Mouse (Mus musculus) heart, embryonic 14.5 days (tissue): Measurements from ENCODE around the gene Atp4a. TPM values are rescaled to one million over a fixed set of nuclear protein-coding genes. Genes with fewer than 3 reads are reported as not detected.

ENCODE experiments used
- ATAC-seq: fragments of 200-750 bp; cut with Nextera tagmentation; 2 replicates; pipeline ENCODE4 v1.8.0; 2017; ENCODE audit warnings: low read depth, moderate TSS enrichment; ENCODE audit not compliant: insufficient number of reproducible peaks, insufficient read depth, low FRiP score
- H3K27ac ChIP-seq, 2 experiments: fragments of 200-500 bp in 1 of 2; fragments of 300-500 bp in 1 of 2; sonication (generic) in 1 of 2; replicated peaks in 1 of 2; 2 replicates each; pipeline ENCODE4 v1.5.1; 2012 to 2014; ENCODE audit warnings: low read depth in 2 of 2, low read length in 2 of 2, control low read depth in 1 of 2, mild to moderate bottlenecking in 1 of 2, mixed read lengths in 1 of 2; ENCODE audit not compliant: control insufficient read depth in 1 of 2, insufficient read depth in 1 of 2
- H3K27me3 ChIP-seq: fragments of 300-500 bp; sonication (generic); 2 replicates; pipeline ENCODE4 v1.6.1; 2014; ENCODE audit warnings: mild to moderate bottlenecking, low read length, control low read depth; ENCODE audit not compliant: control insufficient read depth, insufficient read depth
- H3K36me3 ChIP-seq: fragments of 300-500 bp; sonication (generic); 2 replicates; pipeline ENCODE4 v1.6.1; 2014; ENCODE audit warnings: mild to moderate bottlenecking, control low read depth, low read length, mixed read lengths; ENCODE audit not compliant: control insufficient read depth, insufficient read depth
- H3K4me1 ChIP-seq, 2 experiments: fragments of 200-500 bp in 1 of 2; fragments of 300-500 bp in 1 of 2; sonication (generic) in 1 of 2; 2 replicates each; pipeline ENCODE4 v1.6.1; 2012 to 2014; ENCODE audit warnings: low read length in 2 of 2, control low read depth in 1 of 2, mixed read lengths in 1 of 2; ENCODE audit not compliant: control insufficient read depth in 2 of 2, insufficient read depth in 2 of 2
- H3K4me2 ChIP-seq: fragments of 300-500 bp; sonication (generic); 2 replicates; pipeline ENCODE4 v1.6.1; 2014; ENCODE audit warnings: mild to moderate bottlenecking, low read length
- H3K4me3 ChIP-seq, 2 experiments: fragments of 200-500 bp in 1 of 2; fragments of 300-500 bp in 1 of 2; sonication (generic) in 1 of 2; 2 replicates each; pipeline ENCODE4 v1.5.1; 2012 to 2014; ENCODE audit warnings: low read length in 2 of 2, mild to moderate bottlenecking in 2 of 2, control low read depth in 1 of 2, low read depth in 1 of 2, moderate library complexity in 1 of 2; ENCODE audit not compliant: control insufficient read depth in 1 of 2, insufficient read depth in 1 of 2
- H3K9ac ChIP-seq: fragments of 300-500 bp; sonication (generic); 2 replicates; pipeline ENCODE4 v1.6.1; 2014; ENCODE audit warnings: mild to moderate bottlenecking, low read length
- H3K9me3 ChIP-seq: fragments of 300-500 bp; sonication (generic); 2 replicates; pipeline ENCODE4 v1.6.1; 2016; ENCODE audit warnings: low read length, control low read depth; ENCODE audit not compliant: control insufficient read depth
- WGBS: fragments of 180-500 bp; shearing (Covaris S2); extraction: QIAGEN DNeasy Blood & Tissue Kit; methylation state at CpG from one replicate; pipeline ENCODE4 v1.1.7; 2014; 5-methylcytosine and 5-hydroxymethylcytosine counted together
- polyA plus RNA-seq: library from polyadenylated mRNA; unstranded; fragments of >200 nt; fragmentation: Nextera tagmentation; extraction: Ambion mirVana; gene quantifications from 2 replicates; pipeline ENCODE4 v1.2.1, GENCODE M21; 2014

Gene Atp4a
- polyA plus RNA-seq, 1 experiment from 2014 or later: 0.42 TPM

GRCm38 (mm10) chr7:30717716-30718046 is 5.7 kb downstream of the Atp4a start:
- no peaks in the 10 kb centered on the region for H3K36me3 ChIP-seq
- H3K4me1 ChIP-seq: peaks cover 6 to 12% of the 10 kb centered on the region in 2 experiments; a peak in 3 of 4 replicates
- peaks cover 30% of the 10 kb centered on the region for H3K27me3 ChIP-seq
- peak overlapping the region; percentile 69 for H3K4me2 ChIP-seq
- H3K9ac ChIP-seq: no peak overlapping the region
- ATAC-seq: peak; percentile 13; the same call in 1 of the 2 replicates
- 12% methylated on average over 14 of the region's 14 CpGs for WGBS
- no peak overlapping the region for H3K27ac ChIP-seq
- H3K9me3 ChIP-seq: no peaks in the 10 kb centered on the region
- H3K4me3 ChIP-seq: peak overlapping the region; percentile 32 to 35

- 90% methylated on average over 5 of the region's 5 CpGs for WGBS
- no peak overlapping the region for H3K4me3 ChIP-seq
- H3K9ac ChIP-seq: no peak overlapping the region
- H3K4me2 ChIP-seq: no peak overlapping the region
- peaks cover 30% of the 10 kb centered on the region for H3K27me3 ChIP-seq
- ATAC-seq: no peak
- H3K27ac ChIP-seq: no peak overlapping the region
- H3K9me3 ChIP-seq: no peaks in the 10 kb centered on the region
- peaks cover 6 to 12% of the 10 kb centered on the region in 2 experiments; a peak in 3 of 4 replicates for H3K4me1 ChIP-seq
- no peaks in the 10 kb centered on the region for H3K36me3 ChIP-seq
Observed at GRCm38 (mm10) chr7:30719669-30720068, 7.7 kb downstream of the Atp4a start.

DNA sequence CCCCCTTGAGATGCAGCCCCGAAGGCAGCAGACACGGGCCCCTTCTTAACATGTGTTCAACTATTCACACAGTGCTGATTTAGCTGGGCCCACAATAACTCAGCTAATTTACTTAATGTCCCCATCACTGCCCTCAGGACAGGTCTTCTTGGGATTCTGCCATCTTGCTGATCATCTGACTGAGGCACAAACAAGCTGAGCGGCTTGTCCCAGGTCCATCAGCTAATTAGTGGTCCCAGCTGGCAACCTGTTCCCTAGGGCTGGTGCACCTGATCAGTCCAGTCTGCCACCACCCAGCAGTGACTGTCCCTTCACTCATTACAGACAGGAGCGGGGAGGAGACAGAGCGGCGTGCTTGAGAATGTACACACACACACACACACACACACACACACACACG is 9.3 kb downstream of the Atp4a start:
- H3K4me1 ChIP-seq: peaks cover 6 to 12% of the 10 kb centered on the region in 2 experiments; a peak in 3 of 4 replicates
- 0 out of 2 replicates have a peak, but pooled peaks cover under 1% of the 10 kb centered on the region for H3K36me3 ChIP-seq
- H3K27ac ChIP-seq: no peak overlapping the region
- no peak overlapping the region for H3K4me2 ChIP-seq
- peaks cover 17% of the 10 kb centered on the region for H3K27me3 ChIP-seq
- no peak overlapping the region for H3K4me3 ChIP-seq
- no peaks in the 10 kb centered on the region for H3K9me3 ChIP-seq
- H3K9ac ChIP-seq: no peak overlapping the region
- ATAC-seq: no peak
- 85% methylated on average over 7 of the region's 7 CpGs for WGBS

DNA sequence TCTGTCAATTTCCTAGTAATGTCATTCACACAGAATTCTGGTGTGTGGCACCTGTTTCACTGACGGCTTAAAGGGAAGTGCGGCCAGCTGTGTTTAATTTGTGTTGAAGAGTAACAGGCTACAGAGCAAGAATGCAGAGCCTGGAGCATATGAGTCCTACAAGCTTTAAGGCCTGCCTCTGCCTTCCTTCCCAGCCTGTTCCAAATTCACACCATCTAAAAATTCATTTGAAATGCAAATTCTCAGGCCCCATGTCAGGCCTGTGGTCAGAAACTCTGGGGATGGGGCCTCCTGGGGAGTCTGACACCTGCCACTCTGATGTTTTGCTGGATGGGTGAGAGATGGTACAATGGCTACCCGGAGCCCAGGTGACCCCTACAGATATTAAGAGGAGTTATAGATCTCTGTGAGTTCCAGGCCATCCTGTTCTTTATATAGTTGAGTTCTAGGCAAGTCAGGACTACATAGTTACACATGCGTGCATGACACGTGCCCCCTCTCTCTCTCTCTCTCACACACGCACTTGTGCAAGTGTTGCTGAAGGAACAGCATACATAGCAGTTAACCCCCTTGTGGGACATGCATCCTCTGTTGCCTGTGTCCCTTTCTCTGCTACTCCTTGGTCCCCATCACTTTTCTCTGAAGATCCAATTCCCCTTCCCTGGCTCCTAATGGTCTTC is 11.4 kb downstream of the Atp4a start:
- Histone ChIP-seq H3K27me3 (no peaks in the 10 kb centered on the region), H3K4me1 (peaks cover 2 to 4% of the 10 kb centered on the region in 2 experiments), H3K36me3 (peaks cover 18% of the 10 kb centered on the region), H3K9ac (no peak overlapping the region), H3K27ac (no peak overlapping the region), H3K9me3 (no peaks in the 10 kb centered on the region), H3K4me3 (no peak overlapping the region), H3K4me2 (no peak overlapping the region)
- no peak for ATAC-seq
- WGBS: 72% methylated on average over 6 of the region's 6 CpGs

- Histone ChIP-seq H3K4me3 (peak overlapping the region; percentile 76 to 89; a peak in 3 of 4 replicates), H3K36me3 (peaks cover 29% of the 10 kb centered on the region), H3K9me3 (no peaks in the 10 kb centered on the region), H3K4me1 (peaks cover 4 to 17% of the 10 kb centered on the region in 2 experiments), H3K27me3 (no peaks in the 10 kb centered on the region), H3K27ac (peak overlapping the region in 1 of 2 experiments; percentile 60; a peak in 1 of 4 replicates), H3K4me2 (peak overlapping the region; percentile 94), H3K9ac (peak overlapping the region; percentile 93)
- no peak for ATAC-seq
- WGBS: 89% methylated on average over 6 of the region's 6 CpGs
Observed at GRCm38 (mm10) chr7:30728214-30728613, 16.2 kb downstream of the Atp4a start.

- Histone ChIP-seq H3K27me3 (no peaks in the 10 kb centered on the region), H3K27ac (peak overlapping the region; percentile 52 to 60; a peak in 3 of 4 replicates), H3K9ac (peak overlapping the region; percentile 93), H3K4me1 (peaks cover 4 to 17% of the 10 kb centered on the region in 2 experiments), H3K4me2 (peak overlapping the region; percentile 94), H3K9me3 (no peaks in the 10 kb centered on the region), H3K36me3 (peaks cover 35% of the 10 kb centered on the region), H3K4me3 (peak overlapping the region; percentile 76 to 89)
- ATAC-seq: peak; percentile 9
- 7% methylated on average over 26 of the region's 26 CpGs for WGBS
Observed at GRCm38 (mm10) chr7:30728739-30729395, 16.9 kb downstream of the Atp4a start.

GRCm38 (mm10) chr7:30729396-30730063 is 17.5 kb downstream of the Atp4a start, which contains the start of gene Tmem147:
Tmem147 (minus strand) TSS chr7:30729540.
- WGBS: under 1% methylated on average over 58 of the region's 60 CpGs
- Histone ChIP-seq H3K9me3 (no peaks in the 10 kb centered on the region), H3K4me2 (peak within 1 kb of the TSS; percentile 94), H3K36me3 (peaks cover 41% of the 10 kb centered on the region), H3K4me3 (peak within 1 kb of the TSS; percentile 76 to 89), H3K9ac (peak within 1 kb of the TSS; percentile 93), H3K27ac (peak within 1 kb of the TSS; percentile 60 to 84), H3K4me1 (peaks cover 4 to 17% of the 10 kb centered on the region in 2 experiments), H3K27me3 (no peaks in the 10 kb centered on the region)
- peak; percentile 96 for ATAC-seq
